Mouse (Mus musculus) neural tube, embryonic 14.5 days (tissue): ENCODE results near the gene Neurl2. TPM values are rescaled to one million over a fixed set of nuclear protein-coding genes. Genes with fewer than 3 reads are reported as not detected.

Experiments
- polyA plus RNA-seq: library from polyadenylated mRNA; unstranded; fragments of >200 nt; fragmentation: Nextera tagmentation; extraction: Ambion mirVana; gene quantifications from 2 replicates; pipeline ENCODE4 v1.2.1, GENCODE M21; 2014

The Neurl2 gene
- polyA plus RNA-seq, 1 experiment from 2014 or later = 7.2 TPM

Other genes with a start within 250 kb of the Neurl2 start
- gene Wfdc6a, start 248.0 kb downstream of the Neurl2 start, polyA plus RNA-seq = not detected in 2 replicates
- not detected in 2 replicates for gene Eppin, start 239.9 kb downstream of the Neurl2 start, polyA plus RNA-seq
- gene Wfdc6b, start 219.9 kb downstream of the Neurl2 start, polyA plus RNA-seq = not detected in 2 replicates
- not detected in 2 replicates for gene Wfdc8, start 219.8 kb downstream of the Neurl2 start, polyA plus RNA-seq
- gene Wfdc16, start 194.7 kb downstream of the Neurl2 start, polyA plus RNA-seq = not detected in 2 replicates
- gene Wfdc10, start 177.4 kb downstream of the Neurl2 start, polyA plus RNA-seq = not detected in 2 replicates
- not detected in 2 replicates for gene Wfdc9, start 176.9 kb downstream of the Neurl2 start, polyA plus RNA-seq
- not detected in 2 replicates for gene Wfdc11, start 159.4 kb downstream of the Neurl2 start, polyA plus RNA-seq
- not detected in 2 replicates for gene Wfdc13, start 148.3 kb downstream of the Neurl2 start, polyA plus RNA-seq
- not detected in 2 replicates for gene Spint4, start 135.0 kb downstream of the Neurl2 start, polyA plus RNA-seq
- gene Spint5, start 118.2 kb downstream of the Neurl2 start, polyA plus RNA-seq = not detected in 2 replicates
- 0.77 and 1.2 TPM in 2 replicates for gene Wfdc3, start 87.5 kb downstream of the Neurl2 start, polyA plus RNA-seq
- 49.0 and 56.0 TPM in 2 replicates for gene Dnttip1, start 87.5 kb downstream of the Neurl2 start, polyA plus RNA-seq
- 30.6 and 38.9 TPM in 2 replicates for gene Ube2c, start 63.6 kb downstream of the Neurl2 start, polyA plus RNA-seq
- gene Tnnc2, start 53.5 kb downstream of the Neurl2 start, polyA plus RNA-seq = 1.9 and 6.4 TPM in 2 replicates
- 31.6 and 41.1 TPM in 2 replicates for gene Snx21, start 47.6 kb downstream of the Neurl2 start, polyA plus RNA-seq
- gene Acot8, start 28.6 kb downstream of the Neurl2 start, polyA plus RNA-seq = 21.0 and 24.2 TPM in 2 replicates
- 16.9 and 19.0 TPM in 2 replicates for gene Zswim3, start 28.4 kb downstream of the Neurl2 start, polyA plus RNA-seq
- gene Zswim1, start 10.8 kb downstream of the Neurl2 start, polyA plus RNA-seq = 28.1 and 29.3 TPM in 2 replicates
- 0.27 TPM in 1 of 2 replicates, not detected in the other for gene Spata25, start 4.9 kb downstream of the Neurl2 start, polyA plus RNA-seq
- 81.2 and 102 TPM in 2 replicates for gene Ctsa, start 583 bp downstream of the Neurl2 start, polyA plus RNA-seq
- 59.0 and 136 TPM in 2 replicates for gene Pltp, start 24.3 kb upstream of the Neurl2 start, polyA plus RNA-seq
- gene Pcif1, start 45.8 kb upstream of the Neurl2 start, polyA plus RNA-seq = 78.0 and 82.1 TPM in 2 replicates
- gene Zfp335, start 78.3 kb upstream of the Neurl2 start, polyA plus RNA-seq = 14.3 and 14.5 TPM in 2 replicates
- 13.8 and 22.2 TPM in 2 replicates for gene Mmp9, start 107.3 kb upstream of the Neurl2 start, polyA plus RNA-seq
- 51.5 and 68.8 TPM in 2 replicates for gene Slc12a5, start 127.3 kb upstream of the Neurl2 start, polyA plus RNA-seq
- gene Ncoa5, start 201.4 kb upstream of the Neurl2 start, polyA plus RNA-seq = 79.5 and 98.9 TPM in 2 replicates
- 5.5 and 10.6 TPM in 2 replicates for gene Cd40, start 222.2 kb upstream of the Neurl2 start, polyA plus RNA-seq